Mouse (Mus musculus): Measurements from ENCODE around the gene Rasgrp3.
"Not testable (repeated sequence)": the region's sequence is repeated elsewhere in the genome, so short reads cannot be mapped to it uniquely, and the experiment has no call there.

The Rasgrp3 gene

GRCm38 (mm10) chr17:75435599-75435998 is at the start of gene Rasgrp3:
TSS of gene Rasgrp3 (plus strand) at chr17:75435896.
- peak; percentile 59 for DNase-seq

- no peak for DNase-seq
These were observed 47.3 kb upstream of the Rasgrp3 start for GRCm38 (mm10) chr17:75388402-75388801.

GRCm38 (mm10) chr17:75390142-75390541 is 45.6 kb upstream of the Rasgrp3 start:
- no peak for DNase-seq

- no peak for DNase-seq
These were observed 44.1 kb upstream of the Rasgrp3 start for GRCm38 (mm10) chr17:75391429-75392192.

GRCm38 (mm10) chr17:75406405-75406804 is 29.3 kb upstream of the Rasgrp3 start:
- peak; percentile 57 for DNase-seq

GRCm38 (mm10) chr17:75416861-75417260 is 18.8 kb upstream of the Rasgrp3 start:
- DNase-seq: no peak

- DNase-seq: no peak
These were observed 1.5 kb upstream of the Rasgrp3 start for GRCm38 (mm10) chr17:75434152-75434551.

GRCm38 (mm10) chr17:75434871-75435270 is 825 bp upstream of the Rasgrp3 start:
- no peak for DNase-seq

- no peak for DNase-seq
These were observed 399 bp downstream of the Rasgrp3 start for GRCm38 (mm10) chr17:75436095-75436494.

- DNase-seq: no peak
These were observed 1.1 kb downstream of the Rasgrp3 start for GRCm38 (mm10) chr17:75436819-75437218.

GRCm38 (mm10) chr17:75437239-75437750 is 1.6 kb downstream of the Rasgrp3 start:
- peak; percentile 30 for DNase-seq

- no peak for DNase-seq
These were observed 2.5 kb downstream of the Rasgrp3 start for GRCm38 (mm10) chr17:75438162-75438561.

GRCm38 (mm10) chr17:75439062-75439461 is 3.4 kb downstream of the Rasgrp3 start:
- DNase-seq: no peak

- DNase-seq: peak; percentile 73
These were observed 4.9 kb downstream of the Rasgrp3 start for GRCm38 (mm10) chr17:75440619-75441018.

GRCm38 (mm10) chr17:75441260-75441830 is 5.6 kb downstream of the Rasgrp3 start:
- DNase-seq: no peak

- DNase-seq: no peak
These were observed 6.7 kb downstream of the Rasgrp3 start for GRCm38 (mm10) chr17:75442352-75442751.

- DNase-seq: no peak
These were observed 7.4 kb downstream of the Rasgrp3 start for GRCm38 (mm10) chr17:75443064-75443621.

GRCm38 (mm10) chr17:75448257-75448656 is 12.6 kb downstream of the Rasgrp3 start:
- DNase-seq: no peak

- no peak for DNase-seq
These were observed 13.3 kb downstream of the Rasgrp3 start for GRCm38 (mm10) chr17:75449022-75449421.

GRCm38 (mm10) chr17:75452313-75452712 is 16.6 kb downstream of the Rasgrp3 start:
- no peak for DNase-seq

GRCm38 (mm10) chr17:75453639-75454038 is 17.9 kb downstream of the Rasgrp3 start:
- no peak for DNase-seq

GRCm38 (mm10) chr17:75456096-75456495 is 20.4 kb downstream of the Rasgrp3 start:
- not testable (repeated sequence) for DNase-seq

- no peak for DNase-seq
These were observed 24.9 kb downstream of the Rasgrp3 start for GRCm38 (mm10) chr17:75460621-75461020.

GRCm38 (mm10) chr17:75461771-75462170 is 26.1 kb downstream of the Rasgrp3 start:
- no peak for DNase-seq
